Mouse (Mus musculus) macrophage (primary cell): ENCODE results near the gene Ppia. TPM values are rescaled to one million over a fixed set of nuclear protein-coding genes. Genes with fewer than 3 reads are reported as not detected.
A peak's percentile ranks its signal among the peaks of the same experiment; 100 is the strongest.
"Not testable (repeated sequence)": the region's sequence is repeated elsewhere in the genome, so short reads cannot be mapped to it uniquely, and the experiment has no call there.

Experiments used
- H3K27ac ChIP-seq: fragments of 350-480 bp; formaldehyde crosslinking; 2 replicates; pipeline ENCODE4 v1.9.0; 2021
- H3K36me3 ChIP-seq: fragments of 350-480 bp; formaldehyde crosslinking; 2 replicates; pipeline ENCODE4 v1.9.0; 2021; ENCODE audit errors: inconsistent target
- H3K4me3 ChIP-seq: fragments of 350-480 bp; formaldehyde crosslinking; 2 replicates; pipeline ENCODE4 v1.9.0; 2021; ENCODE audit errors: inconsistent target
- H3K79me2 ChIP-seq: fragments of 350-480 bp; formaldehyde crosslinking; 2 replicates; pipeline ENCODE4 v1.9.0; 2021; ENCODE audit errors: inconsistent target
- whole genome bisulfite sequencing: methylation state at CpG from one replicate; pipeline ENCODE4 v1.1.7; 2026; ENCODE audit warnings: inconsistent platforms; ENCODE audit not compliant: missing documents; 5-methylcytosine and 5-hydroxymethylcytosine counted together
- polyA plus RNA-seq: library from polyadenylated mRNA; stranded (reverse); fragments of 250-400 nt; gene quantifications from 3 replicates; pipeline ENCODE4 v1.2.4, GENCODE M21; 2018; ENCODE audit warnings: inconsistent platforms
- total RNA-seq, 78 experiments: library from RNA; depleted of rRNA; stranded (reverse); fragments of 250-400 nt; gene quantifications; 1 replicate in 9 of 78; 2 replicates in 24 of 78; 3 replicates in 43 of 78; 4 replicates in 2 of 78; pipeline ENCODE4 v1.2.4; 2018; ENCODE audit warnings: inconsistent platforms in 56 of 78

Gene Ppia
- 100 to 1,000 TPM in 17 of 26 experiments, 10 to 100 TPM in 9; 57.4 to 297 (median 107) TPM for total RNA-seq (2018; cell fraction: chromatin; rRNA removed)
- total RNA-seq (2018; cell fraction: cytosol; rRNA removed): 1,000 to 10,000 TPM; 1,408 to 2,161 (median 1,705) TPM
- total RNA-seq (2018; cell fraction: nucleus; rRNA removed): 100 to 1,000 TPM; 138 to 460 (median 284) TPM
- polyA plus RNA-seq: 1,329 to 2,132 TPM (median 1,766 TPM) in 3 replicates

DNA sequence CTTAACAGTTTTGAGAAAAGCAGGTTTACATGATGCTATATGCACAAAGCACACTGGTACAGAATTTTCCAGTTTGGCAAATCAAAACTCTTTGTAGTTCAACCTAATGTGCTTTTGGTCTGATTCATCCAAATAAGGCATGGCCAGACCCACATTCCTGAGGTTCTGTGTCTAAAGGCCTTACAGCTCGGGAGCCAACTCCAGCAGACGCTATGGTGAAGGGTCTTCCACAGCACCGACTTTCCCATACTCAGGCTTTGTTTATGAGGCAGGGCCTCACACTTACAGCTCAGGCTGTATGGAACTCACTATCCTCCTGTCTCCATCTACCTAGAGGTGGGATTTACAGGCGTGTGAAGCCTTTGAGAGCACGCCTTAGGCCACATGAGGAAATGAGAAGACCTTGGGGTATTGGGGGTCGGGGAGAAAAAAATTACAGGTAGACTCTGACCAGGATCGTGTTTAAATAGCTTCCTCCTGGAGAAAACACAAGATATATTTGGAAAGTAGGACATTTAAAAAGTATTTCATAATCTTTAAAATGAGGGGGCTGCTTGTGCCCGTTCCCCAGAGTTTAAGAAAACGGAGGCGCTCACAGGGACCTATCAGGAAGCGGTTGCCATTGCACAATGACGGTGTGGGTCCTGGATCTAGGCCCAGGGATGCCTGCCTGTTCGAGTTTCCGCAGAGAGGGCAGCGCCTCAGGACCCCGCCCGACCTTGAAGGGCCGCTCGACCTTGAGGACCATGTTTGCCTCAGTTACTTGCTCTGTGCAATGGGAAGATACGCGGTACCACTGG lies at the start of gene Ppia:
Ppia (plus strand) TSS at position 693 of the 800 bp plus-strand sequence.
- Histone ChIP-seq H3K4me3 (peak within 1 kb of the TSS; percentile 75), H3K27ac (peak within 1 kb of the TSS; percentile 94), H3K36me3 (peaks cover 14% of the 10 kb centered on the region; the same call in 1 of the 2 replicates), H3K79me2 (peaks cover 28% of the 10 kb centered on the region)
- WGBS: 11% methylated on average over 21 of the region's 21 CpGs

DNA sequence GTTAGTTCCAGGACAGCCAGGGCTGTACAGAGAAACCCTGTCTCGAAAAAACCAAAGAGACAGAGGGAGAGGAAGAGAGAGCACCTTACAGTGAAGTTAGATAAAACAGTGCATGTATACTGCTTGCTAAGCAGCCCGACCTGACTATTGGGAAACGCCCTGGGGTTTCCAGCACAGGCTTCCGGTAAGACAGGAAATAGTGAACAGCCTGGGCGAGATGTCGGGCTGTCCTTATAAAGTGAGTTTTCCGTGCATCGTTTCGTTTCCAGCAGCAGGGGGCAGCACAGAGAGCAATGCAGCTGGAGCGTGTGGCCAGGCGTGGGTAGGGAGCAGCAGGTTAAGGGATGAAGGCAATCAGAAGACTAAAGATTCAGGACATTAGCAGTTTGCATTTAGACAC lies 49.4 kb upstream of the Ppia start:
- no peak overlapping the region for H3K4me3 ChIP-seq
- peak overlapping the region; percentile 33; the same call in 1 of the 2 replicates for H3K27ac ChIP-seq
- 8% methylated on average over 11 of the region's 11 CpGs for WGBS
- H3K36me3 ChIP-seq: no peaks in the 10 kb centered on the region
- H3K79me2 ChIP-seq: no peaks in the 10 kb centered on the region

DNA sequence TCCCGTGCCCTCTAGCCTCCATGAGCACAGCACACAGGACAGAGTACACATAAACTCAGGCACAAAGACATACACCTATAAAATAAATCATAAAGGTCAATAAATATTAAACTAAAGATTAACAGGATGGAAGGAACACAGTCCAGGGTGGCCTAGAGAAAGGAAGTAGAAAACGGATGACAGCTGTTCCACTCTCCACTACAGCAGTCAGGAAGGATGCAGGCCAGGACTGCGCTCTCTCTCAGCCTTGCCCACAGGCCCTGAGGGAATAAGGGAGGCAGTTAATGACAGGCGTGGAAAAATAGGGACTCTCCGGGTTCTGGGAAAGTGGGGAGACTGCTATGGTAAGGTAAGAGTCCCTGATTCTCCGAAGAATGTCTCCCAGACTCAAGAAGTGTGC lies 48.8 kb upstream of the Ppia start:
- 83% methylated on average over 6 of the region's 6 CpGs for WGBS
- H3K36me3 ChIP-seq: no peaks in the 10 kb centered on the region
- H3K27ac ChIP-seq: no peak overlapping the region
- H3K79me2 ChIP-seq: no peaks in the 10 kb centered on the region
- H3K4me3 ChIP-seq: no peak overlapping the region

DNA sequence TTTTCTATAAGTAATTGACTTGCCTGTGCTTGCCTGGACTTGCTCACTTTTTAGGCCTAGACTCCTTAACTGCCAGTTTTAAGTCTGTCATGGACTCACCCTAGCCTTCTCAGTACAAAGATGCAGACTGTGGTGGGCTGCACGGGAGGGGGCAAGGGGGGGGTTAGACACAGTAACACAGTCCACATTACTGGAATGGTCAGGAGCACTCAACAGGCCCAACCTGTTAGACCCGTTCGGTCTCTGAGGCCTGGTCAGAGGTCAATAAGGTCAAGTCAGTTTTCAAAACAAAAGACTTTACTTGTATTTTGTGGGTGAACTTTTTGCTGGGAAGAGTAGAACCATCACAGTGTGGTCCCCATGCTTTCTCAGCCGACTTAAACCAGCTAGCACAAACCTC lies 48.1 kb upstream of the Ppia start:
- Histone ChIP-seq H3K4me3 (no peak overlapping the region), H3K36me3 (no peaks in the 10 kb centered on the region), H3K79me2 (no peaks in the 10 kb centered on the region), H3K27ac (no peak overlapping the region)
- 96% methylated on average over 4 of the region's 4 CpGs for WGBS

DNA sequence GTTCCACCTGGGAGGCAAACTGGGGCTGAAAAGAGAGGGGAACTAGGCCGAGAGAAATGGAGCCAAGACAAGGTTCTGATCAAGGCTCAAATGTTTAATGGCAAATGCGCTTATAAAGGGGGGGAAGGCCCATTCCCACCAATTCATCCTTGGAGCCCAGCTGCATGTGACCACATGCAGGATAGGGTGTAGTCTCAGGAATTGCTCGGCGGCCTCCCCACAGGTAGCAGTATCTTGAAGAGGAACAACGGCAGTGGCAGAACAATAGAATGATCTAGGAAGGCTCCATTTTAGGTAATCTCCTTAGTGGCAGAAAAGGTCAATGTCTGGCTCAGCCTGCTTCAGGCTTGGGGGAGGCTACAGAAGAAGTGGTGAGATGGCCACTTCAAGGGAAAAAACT lies 47.3 kb upstream of the Ppia start:
- H3K27ac ChIP-seq, H3K36me3 ChIP-seq, H3K79me2 ChIP-seq, H3K4me3 ChIP-seq: not testable (repeated sequence)
- WGBS: 92% methylated on average over 5 of the region's 5 CpGs

DNA sequence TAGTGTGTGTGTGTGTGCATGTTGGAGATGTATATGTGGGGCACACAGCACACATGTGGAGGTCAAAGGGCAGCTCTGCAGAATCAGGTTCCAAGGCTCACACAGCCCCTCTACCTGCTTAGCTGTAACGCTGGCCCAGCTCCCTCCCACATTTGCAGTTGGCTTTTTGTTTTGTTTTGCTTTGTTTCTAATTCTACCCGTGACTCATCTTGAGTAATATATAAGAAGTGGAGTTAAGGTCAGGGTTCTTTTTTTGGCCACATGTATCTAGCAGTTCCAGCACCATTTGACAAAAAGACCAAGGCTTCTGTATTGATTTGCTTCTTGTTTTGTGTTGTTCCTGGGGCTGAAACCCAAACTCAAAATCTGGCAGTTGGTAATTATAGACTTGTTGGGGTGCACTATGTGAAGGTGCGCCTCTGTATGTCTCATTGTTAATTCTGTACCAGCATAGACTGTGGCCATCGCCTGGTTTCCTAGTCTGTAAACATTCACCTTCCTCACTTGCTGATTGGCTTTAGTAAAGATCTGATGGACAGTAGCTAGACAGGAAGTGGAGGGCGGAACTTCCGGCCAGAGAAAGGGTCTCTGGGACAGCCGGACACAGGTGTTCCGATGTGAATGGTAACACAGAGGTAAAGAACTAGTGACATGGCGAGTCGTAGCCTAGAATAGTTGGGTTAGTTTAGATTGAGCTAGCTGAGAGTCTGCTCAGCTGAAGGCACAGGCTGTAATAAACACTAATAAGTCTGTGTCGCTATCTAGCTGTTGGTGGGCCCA lies 43.7 kb upstream of the Ppia start:
- H3K4me3 ChIP-seq: no peak overlapping the region
- WGBS: 92% methylated on average over 10 of the region's 11 CpGs

DNA sequence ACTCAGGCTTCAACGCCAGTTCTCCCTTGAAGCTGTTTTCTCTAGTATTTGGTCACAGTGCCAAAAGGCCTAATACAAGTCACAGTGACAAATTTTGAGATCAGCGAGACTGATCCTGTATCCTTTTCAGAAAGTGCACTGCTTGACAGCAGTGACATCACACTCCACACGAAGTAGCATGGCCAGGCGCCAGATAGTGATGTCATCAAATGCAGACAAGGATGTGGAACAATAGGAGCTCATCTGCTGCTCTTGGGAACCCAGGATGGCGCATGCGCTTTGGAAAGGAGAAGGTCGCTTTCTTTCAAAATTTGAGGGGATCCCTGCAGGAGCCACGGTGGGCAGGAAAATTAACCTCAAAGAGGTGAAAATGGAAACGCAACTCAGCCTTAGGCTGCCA lies 42.5 kb upstream of the Ppia start:
- Histone ChIP-seq H3K27ac (no peak overlapping the region), H3K4me3 (no peak overlapping the region), H3K79me2 (no peaks in the 10 kb centered on the region), H3K36me3 (no peaks in the 10 kb centered on the region)
- 91% methylated on average over 9 of the region's 9 CpGs for WGBS

More for the DNA sequence above, 43.7 kb upstream of the Ppia start:
- H3K36me3 ChIP-seq: no peaks in the 10 kb centered on the region
- no peak overlapping the region for H3K27ac ChIP-seq
- no peaks in the 10 kb centered on the region for H3K79me2 ChIP-seq

DNA sequence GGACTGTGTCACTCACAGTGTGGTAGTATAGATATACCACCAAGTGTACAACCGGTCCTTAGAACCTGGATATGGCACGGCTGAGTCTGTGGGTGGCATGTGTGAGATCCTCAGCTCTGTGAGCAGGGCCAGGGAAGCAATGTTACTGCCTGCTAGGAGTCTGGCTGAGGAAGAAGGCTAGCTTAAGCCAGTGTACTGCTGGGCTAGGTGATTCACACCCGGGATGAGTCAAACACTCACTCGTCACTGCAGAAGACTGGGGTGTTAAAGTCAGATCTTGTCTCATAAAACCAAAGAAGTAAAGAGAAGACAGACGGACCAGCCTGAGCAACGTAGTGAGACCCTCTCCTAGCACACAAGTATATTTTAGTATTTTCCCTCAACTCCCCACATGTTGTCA lies 34.3 kb upstream of the Ppia start:
- H3K4me3 ChIP-seq: no peak overlapping the region
- no peaks in the 10 kb centered on the region for H3K79me2 ChIP-seq
- H3K36me3 ChIP-seq: no peaks in the 10 kb centered on the region
- H3K27ac ChIP-seq: no peak overlapping the region
- WGBS: 87% methylated on average over 6 of the region's 6 CpGs

DNA sequence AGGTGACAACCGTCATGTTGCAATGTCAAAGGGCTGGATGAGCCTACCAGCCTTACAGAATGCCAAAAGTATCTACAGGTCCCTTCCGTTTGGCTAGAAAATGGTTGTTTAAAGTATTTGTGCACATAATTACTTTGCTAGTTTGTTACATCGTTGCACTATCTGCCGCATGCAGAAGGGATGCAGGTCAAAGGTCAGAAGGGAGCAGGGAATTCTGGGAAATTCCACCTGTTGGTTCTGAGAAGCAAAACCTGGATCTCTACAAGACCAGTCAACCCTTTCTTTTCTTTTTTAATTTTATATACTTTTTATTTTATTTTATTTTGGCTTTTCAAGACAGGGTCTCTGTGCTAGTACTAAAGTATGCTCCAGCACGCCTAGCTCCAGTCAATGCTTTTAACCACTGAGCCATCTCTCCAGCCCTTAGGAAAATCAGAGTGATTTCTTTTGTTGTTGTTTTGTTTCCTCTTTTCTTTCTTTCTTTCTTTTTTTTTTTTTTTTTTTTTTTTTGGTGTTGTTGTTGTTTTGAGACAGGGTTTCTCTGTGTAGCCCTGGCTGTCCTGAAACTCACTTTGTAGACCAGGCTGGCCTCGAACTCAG lies 27.0 kb upstream of the Ppia start:
- Histone ChIP-seq H3K27ac (peak overlapping the region; percentile 36), H3K4me3 (no peak overlapping the region), H3K36me3 (no peaks in the 10 kb centered on the region), H3K79me2 (peaks cover 38% of the 10 kb centered on the region)
- whole genome bisulfite sequencing: 94% methylated on average over 6 of the region's 6 CpGs

DNA sequence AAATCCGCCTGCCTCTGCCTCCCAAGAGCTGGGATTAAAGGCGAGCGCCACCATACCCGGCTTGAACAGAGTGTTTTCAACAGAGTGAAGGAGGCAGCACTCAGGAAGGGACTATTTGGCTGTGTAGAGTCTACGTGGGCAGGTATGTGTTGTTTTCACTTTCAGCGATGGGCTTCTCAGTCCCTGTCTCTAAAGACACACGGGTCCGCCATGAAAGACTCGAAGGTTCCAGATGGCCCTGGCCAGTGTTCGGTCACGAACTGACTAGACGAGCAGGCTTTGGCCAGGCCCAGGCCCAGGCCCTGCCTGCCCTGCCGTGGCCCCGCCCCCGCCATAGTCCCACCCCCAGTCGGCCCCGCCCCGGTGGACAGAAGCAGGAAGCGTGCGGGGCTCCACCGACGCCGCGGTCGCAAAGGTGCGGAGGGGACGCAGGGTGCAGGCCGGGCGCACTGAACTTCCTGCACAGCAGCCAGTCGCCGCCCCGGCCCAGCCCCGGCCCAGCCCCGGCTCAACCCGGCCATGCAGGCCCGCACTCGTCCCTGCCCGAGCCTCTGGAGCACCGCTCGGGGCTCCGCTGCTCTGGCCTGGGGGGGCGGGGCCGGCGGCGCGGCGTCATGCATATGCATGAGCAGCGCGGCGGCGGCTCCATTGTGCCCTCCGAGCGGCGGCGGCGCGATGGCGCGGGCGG lies 26.4 kb upstream of the Ppia start, which contains the start of gene Zmiz2:
Zmiz2 (plus strand) TSS at position 349 of the 688 bp plus-strand sequence.
- Histone ChIP-seq H3K36me3 (no peaks in the 10 kb centered on the region; the same call in 1 of the 2 replicates), H3K27ac (peak within 1 kb of the TSS; percentile 36), H3K79me2 (peaks cover 45% of the 10 kb centered on the region), H3K4me3 (peak within 1 kb of the TSS; percentile 45)
- 8% methylated on average over 52 of the region's 60 CpGs for WGBS

DNA sequence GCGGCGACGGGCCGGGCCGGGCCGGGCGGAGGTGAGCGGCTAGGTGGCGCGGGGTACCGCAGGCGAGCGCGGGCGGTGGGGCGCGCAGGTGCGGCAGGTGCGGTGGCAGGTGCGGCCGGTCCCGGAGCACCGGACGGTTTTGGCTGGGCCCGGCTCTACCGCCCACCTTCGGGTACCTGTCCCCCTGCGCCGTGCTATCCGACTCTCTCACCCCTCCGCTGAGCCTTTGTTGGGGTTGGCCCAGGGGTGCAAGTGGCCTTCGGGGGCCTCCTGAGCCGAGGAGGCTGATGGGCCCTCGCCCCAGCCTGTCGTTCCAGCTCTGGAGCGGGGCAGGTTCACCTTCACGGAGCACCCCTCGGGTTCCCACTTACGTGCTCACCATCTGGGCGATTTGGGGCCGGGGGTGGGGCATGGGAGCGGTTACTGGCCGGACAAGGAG lies 25.7 kb upstream of the Ppia start:
- WGBS: under 1% methylated on average over 29 of the region's 43 CpGs
- peaks cover 51% of the 10 kb centered on the region for H3K79me2 ChIP-seq

DNA sequence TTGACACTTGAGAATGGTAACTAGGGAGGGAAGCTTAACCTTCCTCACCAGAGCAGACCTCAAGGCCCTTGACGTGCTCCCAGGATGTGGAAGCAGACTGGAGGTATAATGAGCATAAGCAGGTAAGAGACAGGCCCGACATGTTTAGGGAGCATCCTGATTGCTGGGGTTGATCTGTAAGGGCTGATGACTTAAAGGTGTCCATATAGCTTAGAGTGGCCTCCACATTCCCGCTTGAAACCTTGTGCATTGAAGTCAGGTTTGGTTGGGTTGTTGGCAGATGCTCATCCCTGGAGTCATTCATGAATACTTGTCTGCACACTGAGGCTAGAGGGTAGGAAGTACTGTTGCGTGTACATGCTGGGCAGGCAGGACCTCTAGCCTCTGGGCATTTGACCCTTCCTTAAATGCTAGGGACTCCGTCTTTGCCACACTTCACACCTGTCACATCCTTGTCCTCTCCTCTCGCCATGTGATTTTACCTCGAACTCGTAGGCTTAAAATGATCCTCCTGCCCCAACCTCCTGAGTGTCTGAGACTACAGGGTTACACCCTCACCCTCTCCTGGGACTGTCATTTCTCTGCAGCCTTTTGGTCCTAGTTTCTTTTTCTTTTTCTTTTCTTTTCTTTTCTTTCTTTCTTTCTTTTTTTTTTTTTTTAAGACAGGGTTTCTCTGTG lies 24.7 kb upstream of the Ppia start:
- Histone ChIP-seq H3K4me3 (peak overlapping the region; percentile 45), H3K27ac (no peak overlapping the region), H3K36me3 (peaks cover 7% of the 10 kb centered on the region; the same call in 1 of the 2 replicates), H3K79me2 (peaks cover 61% of the 10 kb centered on the region)
- 85% methylated on average over 8 of the region's 8 CpGs for WGBS

More for the DNA sequence above, 25.7 kb upstream of the Ppia start:
- H3K27ac ChIP-seq: no peak overlapping the region
- no peaks in the 10 kb centered on the region; the same call in 1 of the 2 replicates for H3K36me3 ChIP-seq
- peak overlapping the region; percentile 45 for H3K4me3 ChIP-seq

DNA sequence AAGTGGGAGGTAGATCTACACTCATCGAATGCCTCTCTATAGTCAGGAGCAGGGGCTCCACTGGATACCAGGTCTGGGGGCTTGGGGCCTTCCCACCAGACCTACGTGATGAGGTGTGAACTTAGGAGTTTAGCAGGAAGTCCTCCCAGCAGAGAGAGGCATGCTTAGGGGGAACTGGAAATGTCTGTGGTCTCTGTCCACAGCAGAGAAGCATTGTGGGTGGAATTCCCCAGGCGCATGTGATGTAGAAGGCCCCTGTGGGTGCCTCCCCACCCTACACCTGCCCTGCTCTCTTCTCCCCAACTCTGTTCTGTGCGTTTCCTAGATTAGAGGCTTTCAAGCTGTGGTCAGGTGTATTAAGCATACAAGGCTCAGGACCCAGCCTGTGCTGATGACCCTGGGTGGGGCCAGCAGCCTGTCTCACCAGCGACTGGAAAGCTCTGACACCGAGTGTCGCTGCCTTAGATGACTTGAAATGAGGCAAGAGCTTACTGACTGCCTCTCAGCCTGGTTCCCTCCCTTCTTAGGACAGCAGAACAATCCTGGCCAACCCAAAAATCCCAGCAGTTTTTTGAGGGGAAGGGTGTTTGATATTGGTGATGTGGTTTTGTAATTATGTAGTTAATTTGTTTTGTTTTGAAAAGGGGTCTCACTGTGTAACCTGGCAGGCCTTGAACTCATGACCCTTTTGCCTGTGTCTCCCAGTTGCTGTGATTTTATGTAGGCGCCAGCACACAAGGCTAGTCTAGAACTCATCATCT lies 23.5 kb upstream of the Ppia start:
- no peak overlapping the region for H3K4me3 ChIP-seq
- WGBS: 35% methylated on average over 8 of the region's 8 CpGs
- peaks cover 70% of the 10 kb centered on the region for H3K79me2 ChIP-seq
- peak overlapping the region; percentile 51 for H3K27ac ChIP-seq
- H3K36me3 ChIP-seq: peaks cover 18% of the 10 kb centered on the region
